Mouse (Mus musculus): ENCODE measurements at regions not wholly inside any gene's neighbourhood (a gene's known extent, or its start where the extent isn't known, plus 50 kb on each side); places are given as distances from the start of the nearest gene placed in this dataset.

GRCm38 (mm10) chr2:117538865-117539264 lies 196.1 kb upstream of the Rasgrp1 start:
- TF ChIP-seq GATA1 (IDR thresholded peaks at IDR 0.05; ENCODE audit: low read length) = no peak
- no peak for TF ChIP-seq TAL1 (IDR thresholded peaks at IDR 0.05; ENCODE audit: low read length)

All from erythroblast, embryonic 14.5 days (primary cell).